Mouse (Mus musculus) midbrain, embryonic 14.5 days (tissue): ENCODE data around the gene Lin7c. TPM values are rescaled to one million over a fixed set of nuclear protein-coding genes. Genes with fewer than 3 reads are reported as not detected.

ENCODE experiments used
- ATAC-seq: fragments of 200-750 bp; cut with Nextera tagmentation; 2 replicates; pipeline ENCODE4 v1.8.0; 2017; ENCODE audit warnings: moderate number of reproducible peaks, moderate library complexity; ENCODE audit not compliant: low FRiP score, low TSS enrichment
- DNase-seq: peaks from one replicate; pipeline ENCODE4 v3.0.0-alpha.2; 2015
- H3K27ac ChIP-seq: fragments of 300-500 bp; sonication (generic); replicated peaks from 2 replicates; pipeline ENCODE4 v1.5.1; 2014; ENCODE audit warnings: mild to moderate bottlenecking, low read depth, low read length, moderate library complexity
- H3K27me3 ChIP-seq: fragments of 300-500 bp; sonication (generic); 2 replicates; pipeline ENCODE4 v1.6.1; 2014; ENCODE audit warnings: low read length, control low read depth, mixed read lengths; ENCODE audit not compliant: control insufficient read depth, insufficient read depth
- H3K36me3 ChIP-seq: fragments of 300-500 bp; sonication (generic); 2 replicates; pipeline ENCODE4 v1.6.1; 2014; ENCODE audit warnings: low read length, control low read depth; ENCODE audit not compliant: control insufficient read depth, insufficient read depth
- H3K4me1 ChIP-seq: fragments of 300-500 bp; sonication (generic); 2 replicates; pipeline ENCODE4 v1.6.1; 2014; ENCODE audit warnings: mild to moderate bottlenecking, antibody characterized with exemption, low read length, control low read depth; ENCODE audit not compliant: control insufficient read depth, insufficient read depth
- H3K4me2 ChIP-seq: fragments of 300-500 bp; sonication (generic); 2 replicates; pipeline ENCODE4 v1.6.1; 2014; ENCODE audit warnings: mild to moderate bottlenecking, low read length, moderate library complexity
- H3K4me3 ChIP-seq: fragments of 300-500 bp; sonication (generic); replicated peaks from 2 replicates; pipeline ENCODE4 v1.5.1; 2014; ENCODE audit warnings: low read depth, low read length
- H3K9ac ChIP-seq: fragments of 300-500 bp; sonication (generic); replicated peaks from 2 replicates; pipeline ENCODE4 v1.6.1; 2014; ENCODE audit warnings: mild to moderate bottlenecking, low read length, moderate library complexity
- H3K9me3 ChIP-seq: fragments of 300-500 bp; sonication (generic); 2 replicates; pipeline ENCODE4 v1.6.1; 2016; ENCODE audit warnings: low read length, control low read depth, mixed read lengths; ENCODE audit not compliant: control insufficient read depth
- WGBS: fragments of 180-500 bp; shearing (Covaris S2); extraction: QIAGEN DNeasy Blood & Tissue Kit; methylation state at CpG from one replicate; pipeline ENCODE4 v1.1.7; 2014; 5-methylcytosine and 5-hydroxymethylcytosine counted together
- polyA plus RNA-seq: library from polyadenylated mRNA; unstranded; fragments of >200 nt; fragmentation: Nextera tagmentation; extraction: Ambion mirVana; gene quantifications from 2 replicates; pipeline ENCODE4 v1.2.1, GENCODE M21; 2014

Gene Lin7c
- polyA plus RNA-seq, 1 experiment from 2014 or later, result 249 TPM

DNA sequence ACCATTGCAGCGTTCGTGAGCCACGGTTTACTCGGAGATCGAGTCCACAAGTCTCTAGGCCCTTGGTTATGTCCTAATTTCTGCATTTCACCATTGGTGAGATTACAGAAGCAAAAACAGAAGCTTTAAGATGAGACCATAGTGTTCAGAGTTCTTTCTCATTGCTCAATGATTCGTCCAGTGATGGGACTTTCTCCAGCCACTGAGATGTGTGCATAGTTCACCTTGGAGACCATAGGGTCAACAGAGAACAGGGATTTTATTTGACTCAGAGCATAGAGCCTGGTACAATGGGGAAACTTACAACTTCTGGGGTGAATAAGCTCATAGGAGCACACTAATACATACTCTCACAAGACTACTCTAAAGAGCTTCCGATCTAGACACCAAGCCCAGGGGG, 29.8 kb downstream of the Lin7c start:
- Histone ChIP-seq H3K4me3 (no peak overlapping the region), H3K9me3 (no peaks in the 10 kb centered on the region), H3K9ac (no peak overlapping the region), H3K27me3 (no peaks in the 10 kb centered on the region), H3K4me1 (peaks cover 30% of the 10 kb centered on the region), H3K27ac (no peak overlapping the region), H3K4me2 (peak overlapping the region; percentile 89), H3K36me3 (no peaks in the 10 kb centered on the region)
- ATAC-seq (no peak), DNase-seq (no peak)
- 76% methylated on average over 7 of the region's 7 CpGs for WGBS

DNA sequence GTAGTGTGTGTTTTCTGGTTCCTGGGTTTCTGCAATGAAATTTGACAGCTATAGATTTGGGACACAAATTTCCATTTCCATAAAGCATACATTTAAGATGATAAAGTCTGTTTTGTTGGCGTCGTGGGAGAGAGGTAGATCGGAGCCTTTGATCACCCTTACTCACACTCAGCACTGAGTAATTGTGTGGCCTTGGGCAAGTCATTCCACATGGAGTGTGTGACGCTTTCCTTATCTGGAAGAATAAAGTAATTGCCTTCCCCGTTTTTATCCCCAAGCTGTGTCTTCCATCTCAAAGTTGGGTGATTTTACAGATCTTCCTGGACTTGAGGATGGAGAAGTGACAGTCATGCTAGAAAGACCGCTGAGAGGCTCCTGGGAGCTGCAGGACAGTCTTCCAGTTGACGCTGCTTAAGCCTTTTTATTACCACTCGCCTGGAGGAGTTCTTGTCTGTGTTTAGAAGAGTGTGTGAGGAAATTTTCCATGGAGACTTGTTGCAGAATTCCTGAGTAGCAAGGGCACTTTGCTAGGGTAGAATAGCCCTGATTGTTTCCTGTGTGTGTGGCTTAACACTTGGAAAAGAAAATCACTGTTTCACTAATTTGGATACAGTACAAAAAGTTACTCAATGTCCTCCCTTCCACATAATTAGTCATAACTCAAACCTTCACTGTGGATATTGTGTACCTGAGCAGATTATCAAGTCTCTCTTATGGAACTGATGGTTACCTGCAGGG, 30.8 kb downstream of the Lin7c start:
- no peak for DNase-seq
- Histone ChIP-seq H3K36me3 (no peaks in the 10 kb centered on the region), H3K27me3 (no peaks in the 10 kb centered on the region), H3K27ac (no peak overlapping the region), H3K4me1 (peaks cover 30% of the 10 kb centered on the region), H3K4me2 (peak overlapping the region; percentile 9; the same call in 1 of the 2 replicates), H3K4me3 (no peak overlapping the region), H3K9me3 (no peaks in the 10 kb centered on the region), H3K9ac (no peak overlapping the region)
- WGBS, result 67% methylated on average over 8 of the region's 8 CpGs
- ATAC-seq, result no peak

DNA sequence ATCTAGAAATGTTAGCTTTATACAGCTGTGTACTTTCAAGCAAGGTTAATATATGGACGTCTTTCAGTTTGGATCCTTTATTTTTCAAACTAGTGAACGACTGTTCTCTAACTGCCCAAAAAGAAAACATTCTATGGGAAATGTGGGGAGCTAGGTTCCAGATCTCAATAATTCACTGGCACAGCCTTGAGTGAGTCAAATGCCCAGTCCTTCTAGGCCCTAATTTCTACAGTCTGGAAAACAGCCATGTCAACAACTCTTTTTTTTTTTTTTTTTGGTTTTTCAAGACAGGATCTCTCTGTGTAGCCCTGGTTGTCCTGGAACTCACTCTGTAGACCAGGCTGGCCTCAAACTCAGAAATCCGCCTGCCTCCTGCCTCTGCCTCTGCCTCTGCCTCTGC, 31.7 kb downstream of the Lin7c start:
- H3K4me1 ChIP-seq, result peaks cover 30% of the 10 kb centered on the region
- H3K4me3 ChIP-seq, result no peak overlapping the region
- 92% methylated on average over 3 of the region's 3 CpGs for WGBS
- H3K9ac ChIP-seq, result no peak overlapping the region
- DNase-seq (no peak), ATAC-seq (no peak)
- no peaks in the 10 kb centered on the region for H3K9me3 ChIP-seq
- no peaks in the 10 kb centered on the region for H3K27me3 ChIP-seq
- H3K27ac ChIP-seq, result no peak overlapping the region
- H3K36me3 ChIP-seq, result no peaks in the 10 kb centered on the region
- no peak overlapping the region for H3K4me2 ChIP-seq

DNA sequence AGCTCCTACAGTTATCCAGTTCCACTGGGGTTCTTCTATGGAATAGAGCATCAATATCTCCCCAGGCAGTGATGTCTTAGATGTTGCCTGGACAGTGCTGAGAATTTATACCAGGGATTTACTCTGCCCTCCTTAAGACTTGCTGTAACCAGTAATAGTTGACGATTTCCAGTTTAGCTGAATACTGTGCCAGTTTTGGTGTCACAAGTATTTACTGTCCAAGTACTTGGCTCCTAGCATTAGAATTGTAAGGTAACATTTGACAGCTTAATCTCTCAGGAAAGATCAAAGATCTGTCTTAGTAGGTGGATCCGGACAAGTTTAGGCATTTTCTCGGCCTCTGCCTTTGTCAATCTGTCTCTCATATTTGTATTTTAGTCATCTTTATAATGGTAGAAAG, 32.4 kb downstream of the Lin7c start:
- no peak overlapping the region for H3K4me3 ChIP-seq
- H3K4me1 ChIP-seq, result peaks cover 30% of the 10 kb centered on the region
- no peaks in the 10 kb centered on the region for H3K36me3 ChIP-seq
- H3K4me2 ChIP-seq, result no peak overlapping the region
- no peaks in the 10 kb centered on the region for H3K9me3 ChIP-seq
- ATAC-seq (no peak), DNase-seq (no peak)
- H3K27ac ChIP-seq, result no peak overlapping the region
- no peak overlapping the region for H3K9ac ChIP-seq
- no peaks in the 10 kb centered on the region for H3K27me3 ChIP-seq
- WGBS, result 46% methylated on average over 3 of the region's 3 CpGs

DNA sequence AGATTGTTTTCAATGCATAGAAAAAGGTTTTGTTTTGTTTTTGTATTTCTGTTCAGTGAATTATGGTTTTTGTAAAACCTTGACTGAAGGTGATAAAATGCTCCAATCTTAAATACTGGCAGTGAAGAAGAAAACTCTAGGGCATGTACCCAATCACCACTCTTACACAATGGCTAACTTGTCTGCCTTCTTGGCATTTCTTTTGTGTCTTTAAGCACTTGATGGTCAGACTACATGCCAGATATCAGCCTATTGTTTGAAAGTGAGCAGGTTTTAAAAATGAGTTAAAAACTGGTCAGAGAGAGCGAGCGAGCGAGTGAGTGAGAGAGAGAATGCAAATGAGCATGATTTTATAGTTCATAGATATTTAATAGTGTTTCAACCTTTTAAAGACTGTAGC, 33.3 kb downstream of the Lin7c start:
- DNase-seq, result no peak
- no peak for ATAC-seq
- 75% methylated on average over 3 of the region's 3 CpGs for WGBS

DNA sequence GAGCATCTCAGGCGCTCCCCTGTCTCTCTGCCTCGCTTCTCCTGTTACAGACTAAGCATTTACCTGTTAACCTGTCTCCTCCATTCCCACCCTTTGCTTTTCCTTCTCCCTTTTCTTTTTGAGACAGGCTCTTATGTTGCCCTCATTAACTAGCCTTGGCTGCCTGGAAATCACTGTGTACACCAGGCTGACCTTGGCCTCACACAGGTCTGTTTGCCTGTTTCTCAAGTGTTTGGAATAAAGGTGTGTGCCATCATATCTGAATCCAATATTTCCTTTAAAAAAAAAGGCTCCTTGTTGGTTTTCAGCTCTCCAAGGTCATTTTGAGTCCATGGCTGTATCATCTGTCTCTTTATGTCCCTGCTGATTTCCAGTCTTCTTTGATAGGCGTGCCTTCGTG, 36.3 kb downstream of the Lin7c start:
- Histone ChIP-seq H3K27ac (no peak overlapping the region), H3K4me2 (no peak overlapping the region), H3K4me1 (0 out of 2 replicates have a peak, but pooled peaks cover 3% of the 10 kb centered on the region), H3K4me3 (no peak overlapping the region), H3K36me3 (no peaks in the 10 kb centered on the region), H3K9me3 (no peaks in the 10 kb centered on the region), H3K27me3 (no peaks in the 10 kb centered on the region), H3K9ac (no peak overlapping the region)
- ATAC-seq, result no peak; the same call in 1 of the 2 replicates
- 91% methylated on average over 4 of the region's 4 CpGs for WGBS
- DNase-seq, result no peak

More for the DNA sequence above, 33.3 kb downstream of the Lin7c start:
- no peaks in the 10 kb centered on the region for H3K9me3 ChIP-seq
- no peak overlapping the region for H3K4me2 ChIP-seq
- no peak overlapping the region for H3K4me3 ChIP-seq
- no peaks in the 10 kb centered on the region for H3K27me3 ChIP-seq
- no peak overlapping the region for H3K27ac ChIP-seq
- no peak overlapping the region for H3K9ac ChIP-seq
- peaks cover 26% of the 10 kb centered on the region for H3K4me1 ChIP-seq
- H3K36me3 ChIP-seq, result no peaks in the 10 kb centered on the region

DNA sequence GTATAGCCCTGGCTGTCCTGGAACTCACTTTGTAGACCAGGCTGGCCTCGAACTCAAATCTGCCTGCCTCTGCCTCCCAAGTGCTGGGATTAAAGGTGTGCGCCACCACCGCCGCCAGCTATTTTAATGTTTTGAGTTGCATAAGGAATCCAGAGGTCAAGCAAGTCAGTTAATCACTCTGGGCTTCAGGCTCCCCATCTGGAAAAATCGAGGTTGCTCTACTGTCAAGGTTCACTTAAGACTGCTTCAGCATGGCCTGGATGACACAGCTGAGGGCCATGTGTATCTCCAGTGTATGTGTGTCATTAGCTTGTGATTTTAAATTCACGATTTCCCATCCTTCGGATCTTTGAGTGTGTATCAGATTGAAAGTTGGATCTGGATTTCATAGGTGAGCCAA, 36.8 kb downstream of the Lin7c start:
- Histone ChIP-seq H3K9ac (no peak overlapping the region), H3K4me2 (no peak overlapping the region), H3K4me1 (0 out of 2 replicates have a peak, but pooled peaks cover 3% of the 10 kb centered on the region), H3K36me3 (no peaks in the 10 kb centered on the region), H3K27ac (no peak overlapping the region), H3K9me3 (no peaks in the 10 kb centered on the region), H3K4me3 (no peak overlapping the region), H3K27me3 (no peaks in the 10 kb centered on the region)
- WGBS, result 90% methylated on average over 7 of the region's 7 CpGs
- no peak for DNase-seq
- ATAC-seq, result no peak

DNA sequence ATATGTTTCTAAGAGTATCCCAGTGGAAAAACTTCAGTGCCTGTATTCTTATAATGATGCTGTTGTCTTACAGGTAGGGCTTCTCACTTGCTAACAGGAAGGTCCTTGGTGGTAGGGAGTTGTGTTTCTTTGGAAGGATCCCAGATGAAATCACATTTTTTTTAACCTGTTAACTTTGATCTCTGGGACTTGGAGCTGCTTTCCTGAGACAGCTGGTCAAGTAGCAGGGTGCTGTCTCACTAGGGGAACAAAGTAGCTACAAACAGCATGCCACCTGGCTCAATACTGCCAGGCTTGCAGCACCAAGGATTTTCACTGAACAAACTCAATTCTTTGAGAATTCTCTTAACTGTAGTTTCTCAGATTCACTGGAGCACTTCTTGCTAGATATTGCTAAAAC, 37.2 kb downstream of the Lin7c start:
- Histone ChIP-seq H3K9ac (no peak overlapping the region), H3K4me1 (0 out of 2 replicates have a peak, but pooled peaks cover 2% of the 10 kb centered on the region), H3K4me2 (no peak overlapping the region), H3K27ac (no peak overlapping the region), H3K36me3 (no peaks in the 10 kb centered on the region), H3K27me3 (no peaks in the 10 kb centered on the region), H3K4me3 (no peak overlapping the region), H3K9me3 (no peaks in the 10 kb centered on the region)
- DNase-seq, result no peak
- ATAC-seq, result no peak

DNA sequence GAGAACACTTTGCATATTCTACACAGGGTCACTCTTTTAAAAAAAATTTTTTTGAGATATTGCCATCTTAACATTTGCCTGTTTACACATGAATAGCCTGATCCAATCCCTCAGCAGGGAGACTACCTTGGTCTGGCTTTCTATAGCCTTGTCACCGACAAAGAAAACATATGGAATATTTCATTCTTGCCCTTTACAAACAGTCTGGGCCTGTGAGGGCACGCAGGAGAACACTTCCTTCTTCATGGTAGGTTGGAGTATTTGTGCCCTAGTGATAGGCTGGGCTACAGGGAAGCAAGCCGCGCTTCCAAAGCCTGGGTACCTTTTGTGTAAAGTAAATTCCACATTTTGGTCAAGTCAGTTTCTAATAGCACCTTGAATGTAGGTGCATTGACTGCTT, 38.1 kb downstream of the Lin7c start:
- H3K4me1 ChIP-seq, result no peaks in the 10 kb centered on the region
- no peak overlapping the region for H3K27ac ChIP-seq
- no peak overlapping the region for H3K9ac ChIP-seq
- H3K9me3 ChIP-seq, result no peaks in the 10 kb centered on the region
- DNase-seq (no peak), ATAC-seq (no peak)
- no peak overlapping the region for H3K4me3 ChIP-seq
- WGBS, result 74% methylated on average over 4 of the region's 4 CpGs
- no peak overlapping the region for H3K4me2 ChIP-seq
- H3K27me3 ChIP-seq, result no peaks in the 10 kb centered on the region
- H3K36me3 ChIP-seq, result no peaks in the 10 kb centered on the region
